In genomic region chr4:120895810-120896584, GRCm38 (mm10) we compare ENCODE assay signal across 8 mouse cellular contexts.
"Had no signal": no experiment of that assay in that cellular context is flagged by ENCODE, and none has a peak within 500 bp of the region (broad histone marks: within the 10 kb centered on the region; RNA-seq: fewer than 3 reads in every experiment).

No protein-coding gene starts in this region.

- DNase-seq: kidney, postnatal 10 days; kidney, postnatal 4 days; lung, embryonic 14.5 days; lung, postnatal 10 days; lung, postnatal 4 days; right cerebral cortex, adult 18-20 months; right cerebral cortex, postnatal 25 days; thymus, postnatal 25 days had no signal
